Mouse (Mus musculus): ENCODE results near the gene Gtf2i.

DNA sequence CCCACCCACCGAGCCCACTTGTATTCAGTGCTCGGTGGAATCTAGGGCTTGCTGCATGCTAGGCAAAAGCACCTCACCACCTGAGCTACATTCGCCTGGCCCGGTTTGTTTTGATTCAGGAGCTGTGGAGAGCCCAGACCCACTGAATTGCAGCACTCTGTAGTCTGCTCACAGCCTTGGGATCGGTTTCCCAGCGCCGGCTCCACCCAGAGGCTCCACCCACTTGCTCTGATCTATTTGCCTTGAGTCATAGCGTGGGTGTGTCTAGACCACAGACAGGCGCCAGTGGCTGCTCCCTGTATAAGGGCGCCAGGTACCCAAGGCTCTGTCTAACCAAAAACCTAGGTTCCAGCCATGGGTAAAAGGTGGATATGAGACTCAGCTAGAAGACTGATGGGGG, 36.1 kb upstream of the Gtf2i start:
- no peak for TF ChIP-seq CTCF (IDR thresholded peaks at IDR 0.05; ENCODE audit: borderline replicate concordance, extremely low read depth, insufficient read depth, insufficient read length)
- no peak for TF ChIP-seq POLR2A (IDR thresholded peaks at IDR 0.05; ENCODE audit: borderline replicate concordance, extremely low read depth, insufficient read depth, insufficient read length, poor library complexity, severe bottlenecking)

Measured in brain, embryonic 14.5 days (tissue).